Mouse (Mus musculus): ENCODE measurements around the gene Gm16867. TPM values are rescaled to one million over a fixed set of nuclear protein-coding genes. Genes with fewer than 3 reads are reported as not detected.
"Not testable (repeated sequence)": the region's sequence is repeated elsewhere in the genome, so short reads cannot be mapped to it uniquely, and the experiment has no call there.

Gm16867 gene
- total RNA-seq (2021): 1 to 10 TPM; 1.8 to 4.1 TPM
- polyA plus RNA-seq (2012; rRNA removed): 2.2 and 3.5 TPM in 2 replicates
- long read RNA-seq, partial matches to known transcripts: 0 of 3 reads
- long read RNA-seq, other reads (novel, unspliced or antisense): 3 of 3 reads

DNA sequence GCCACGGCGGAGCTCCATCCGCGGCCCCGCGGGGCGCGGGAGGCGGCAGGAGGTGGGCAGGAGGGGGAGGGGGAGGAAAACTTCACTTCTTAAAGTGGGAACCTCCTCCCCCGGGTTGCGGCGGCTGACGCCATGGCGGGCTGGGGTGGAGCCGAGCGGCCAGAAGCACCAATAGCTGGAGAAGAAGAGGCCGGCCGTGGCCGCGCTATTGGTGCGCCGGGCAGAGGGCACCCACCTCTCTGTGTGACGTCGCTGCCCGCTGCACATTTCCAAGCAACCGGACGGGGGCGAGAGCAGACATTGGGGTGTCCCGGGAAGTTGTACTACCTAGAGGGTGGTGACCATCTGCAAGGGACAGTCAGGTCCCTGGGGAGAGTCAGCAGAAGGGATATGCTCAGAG, at the start of gene Gm16867:
TSS of gene Gm16867 (minus strand) at position 189 of the 400 bp plus-strand sequence.
- H3K27ac ChIP-seq; H3K27me3 ChIP-seq (ENCODE audit: control insufficient read depth, insufficient read depth, low read length); H3K36me3 ChIP-seq (ENCODE audit: control insufficient read depth, insufficient read depth, low read length); H3K4me1 ChIP-seq (ENCODE audit: control insufficient read depth, insufficient read depth, low read length); H3K79me2 ChIP-seq (replicated peaks; ENCODE audit: control insufficient read depth, insufficient read depth, low read length); H3K9ac ChIP-seq (ENCODE audit: low read depth, low read length); DNase-seq; intact Hi-C loops (cut with DNase I); H3K4me3 ChIP-seq: not testable (repeated sequence)
- WGBS: no CpG with 5 or more reads among the region's 29 CpGs

GRCm38 (mm10) chr14:69547310-69547709, 44.1 kb upstream of the Gm16867 start:
- H3K4me1 ChIP-seq (ENCODE audit: control insufficient read depth, insufficient read depth, low read length); H3K36me3 ChIP-seq (ENCODE audit: control insufficient read depth, insufficient read depth, low read length); H3K9ac ChIP-seq (ENCODE audit: low read depth, low read length); H3K79me2 ChIP-seq (replicated peaks; ENCODE audit: control insufficient read depth, insufficient read depth, low read length); H3K27ac ChIP-seq; H3K4me3 ChIP-seq; intact Hi-C loops (cut with DNase I); H3K27me3 ChIP-seq (ENCODE audit: control insufficient read depth, insufficient read depth, low read length); DNase-seq: not testable (repeated sequence)
- no CpG with 5 or more reads among the region's 4 CpGs for WGBS

DNA sequence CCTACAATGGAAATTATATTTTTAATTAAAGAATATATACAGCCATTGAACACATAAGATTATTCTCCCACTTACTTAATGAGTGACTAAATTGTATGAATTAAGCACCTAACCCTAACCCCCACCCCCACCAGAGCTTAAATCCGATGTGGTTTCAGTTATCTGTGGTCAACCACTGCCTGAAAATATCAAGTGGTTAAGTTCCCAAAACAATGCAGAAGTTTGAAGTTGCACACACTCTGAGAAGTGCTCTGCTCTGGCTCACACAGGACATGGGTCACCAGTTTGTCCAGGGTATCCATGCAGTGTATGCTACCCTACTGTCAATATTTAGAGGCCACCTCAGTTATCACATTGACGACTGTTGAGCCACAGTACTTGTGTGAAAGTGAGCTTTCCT, 41.9 kb upstream of the Gm16867 start:
- DNase-seq; H3K9ac ChIP-seq (ENCODE audit: low read depth, low read length); H3K4me1 ChIP-seq (ENCODE audit: control insufficient read depth, insufficient read depth, low read length); H3K27me3 ChIP-seq (ENCODE audit: control insufficient read depth, insufficient read depth, low read length); H3K79me2 ChIP-seq (replicated peaks; ENCODE audit: control insufficient read depth, insufficient read depth, low read length); H3K27ac ChIP-seq; H3K4me3 ChIP-seq; intact Hi-C loops (cut with DNase I); H3K36me3 ChIP-seq (ENCODE audit: control insufficient read depth, insufficient read depth, low read length): not testable (repeated sequence)
- no CpG with 5 or more reads among the region's 2 CpGs for WGBS

- H3K27me3 ChIP-seq (ENCODE audit: control insufficient read depth, insufficient read depth, low read length); H3K9ac ChIP-seq (ENCODE audit: low read depth, low read length); H3K4me3 ChIP-seq; H3K36me3 ChIP-seq (ENCODE audit: control insufficient read depth, insufficient read depth, low read length); intact Hi-C loops (cut with DNase I); H3K79me2 ChIP-seq (replicated peaks; ENCODE audit: control insufficient read depth, insufficient read depth, low read length); H3K27ac ChIP-seq; DNase-seq; H3K4me1 ChIP-seq (ENCODE audit: control insufficient read depth, insufficient read depth, low read length): not testable (repeated sequence)
- no CpG with 5 or more reads among the region's 7 CpGs for WGBS
Observed at GRCm38 (mm10) chr14:69544033-69544432, 40.9 kb upstream of the Gm16867 start.

- intact Hi-C loops (cut with DNase I); H3K4me3 ChIP-seq; DNase-seq; H3K4me1 ChIP-seq (ENCODE audit: control insufficient read depth, insufficient read depth, low read length); H3K36me3 ChIP-seq (ENCODE audit: control insufficient read depth, insufficient read depth, low read length); H3K9ac ChIP-seq (ENCODE audit: low read depth, low read length); H3K79me2 ChIP-seq (replicated peaks; ENCODE audit: control insufficient read depth, insufficient read depth, low read length); H3K27me3 ChIP-seq (ENCODE audit: control insufficient read depth, insufficient read depth, low read length); H3K27ac ChIP-seq: not testable (repeated sequence)
- no CpG with 5 or more reads among the region's 7 CpGs for WGBS
Observed at GRCm38 (mm10) chr14:69542695-69543094, 39.5 kb upstream of the Gm16867 start.

DNA sequence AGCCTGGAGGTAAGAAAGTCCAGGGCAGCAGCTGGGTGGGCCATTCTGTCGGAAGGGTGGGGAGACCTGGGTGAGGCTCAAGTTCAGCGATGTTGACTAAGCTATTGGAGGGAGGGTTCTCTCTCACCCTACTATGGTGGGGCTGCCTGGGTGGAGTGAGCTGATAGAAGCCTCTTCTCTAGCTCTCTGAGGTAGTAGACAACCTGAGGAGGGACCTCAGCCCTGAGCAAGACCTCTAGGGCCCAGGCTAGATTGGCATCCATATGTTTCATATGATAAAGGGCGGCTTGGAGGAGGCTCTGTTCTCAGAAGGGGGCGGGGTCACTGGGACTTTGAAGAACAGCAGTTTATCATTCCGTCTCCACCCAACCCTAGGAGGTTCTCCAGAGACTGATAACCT, 37.0 kb upstream of the Gm16867 start:
- H3K9ac ChIP-seq (ENCODE audit: low read depth, low read length); DNase-seq; intact Hi-C loops (cut with DNase I); H3K79me2 ChIP-seq (replicated peaks; ENCODE audit: control insufficient read depth, insufficient read depth, low read length); H3K4me3 ChIP-seq; H3K4me1 ChIP-seq (ENCODE audit: control insufficient read depth, insufficient read depth, low read length); H3K27me3 ChIP-seq (ENCODE audit: control insufficient read depth, insufficient read depth, low read length); H3K36me3 ChIP-seq (ENCODE audit: control insufficient read depth, insufficient read depth, low read length); H3K27ac ChIP-seq: not testable (repeated sequence)
- no CpG with 5 or more reads among the region's 5 CpGs for WGBS

DNA sequence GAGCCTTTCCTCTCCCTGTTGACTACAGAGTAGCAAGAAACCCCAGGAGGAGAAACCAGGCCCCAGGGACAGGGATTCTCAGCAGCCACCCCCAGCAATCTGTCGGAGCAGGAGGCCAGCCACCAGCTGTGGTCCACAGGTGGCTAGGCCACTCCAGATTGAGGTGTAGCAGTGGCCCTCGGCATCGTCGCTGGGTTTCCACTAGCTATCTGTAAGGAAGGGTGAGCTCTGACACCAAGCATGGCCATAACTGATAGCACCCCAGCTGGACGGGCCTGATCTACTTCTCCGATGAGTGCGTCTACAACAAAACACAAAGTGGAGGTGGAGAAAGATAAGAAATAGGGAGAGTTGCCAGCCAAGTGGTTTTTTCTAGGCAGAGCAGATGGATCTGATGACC, 33.4 kb upstream of the Gm16867 start:
- WGBS: no CpG with 5 or more reads among the region's 7 CpGs
- intact Hi-C loops (cut with DNase I); H3K4me1 ChIP-seq (ENCODE audit: control insufficient read depth, insufficient read depth, low read length); H3K79me2 ChIP-seq (replicated peaks; ENCODE audit: control insufficient read depth, insufficient read depth, low read length); DNase-seq; H3K27me3 ChIP-seq (ENCODE audit: control insufficient read depth, insufficient read depth, low read length); H3K4me3 ChIP-seq; H3K27ac ChIP-seq; H3K36me3 ChIP-seq (ENCODE audit: control insufficient read depth, insufficient read depth, low read length); H3K9ac ChIP-seq (ENCODE audit: low read depth, low read length): not testable (repeated sequence)

GRCm38 (mm10) chr14:69526202-69526601, 23.0 kb upstream of the Gm16867 start:
- WGBS: no CpG with 5 or more reads among the region's 1 CpGs
- H3K36me3 ChIP-seq (ENCODE audit: control insufficient read depth, insufficient read depth, low read length); H3K27ac ChIP-seq; DNase-seq; H3K4me1 ChIP-seq (ENCODE audit: control insufficient read depth, insufficient read depth, low read length); intact Hi-C loops (cut with DNase I); H3K79me2 ChIP-seq (replicated peaks; ENCODE audit: control insufficient read depth, insufficient read depth, low read length); H3K27me3 ChIP-seq (ENCODE audit: control insufficient read depth, insufficient read depth, low read length); H3K4me3 ChIP-seq; H3K9ac ChIP-seq (ENCODE audit: low read depth, low read length): not testable (repeated sequence)

DNA sequence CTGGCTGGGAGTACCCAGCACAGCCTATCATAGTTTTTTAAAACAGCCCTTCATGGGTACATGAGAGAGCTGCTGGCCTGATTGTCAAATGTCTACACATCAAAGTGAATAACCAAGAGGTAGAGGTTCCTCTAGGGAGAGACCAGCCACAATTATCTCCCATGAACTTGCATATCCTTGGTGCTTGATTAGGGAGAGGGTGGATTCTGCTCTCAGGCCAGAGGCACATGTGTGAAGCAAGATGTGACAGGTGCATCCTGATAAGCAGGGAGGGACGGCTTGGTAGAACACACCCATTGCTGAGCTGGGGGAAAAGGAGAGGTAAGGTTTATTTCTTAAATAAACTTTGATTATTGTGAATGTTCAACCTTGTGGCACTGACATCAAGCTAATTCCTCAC, 19.8 kb upstream of the Gm16867 start:
- DNase-seq; H3K36me3 ChIP-seq (ENCODE audit: control insufficient read depth, insufficient read depth, low read length); intact Hi-C loops (cut with DNase I); H3K27me3 ChIP-seq (ENCODE audit: control insufficient read depth, insufficient read depth, low read length); H3K9ac ChIP-seq (ENCODE audit: low read depth, low read length); H3K4me1 ChIP-seq (ENCODE audit: control insufficient read depth, insufficient read depth, low read length); H3K79me2 ChIP-seq (replicated peaks; ENCODE audit: control insufficient read depth, insufficient read depth, low read length); H3K27ac ChIP-seq; H3K4me3 ChIP-seq: not testable (repeated sequence)
- WGBS: no CpG with 5 or more reads among the region's 1 CpGs

DNA sequence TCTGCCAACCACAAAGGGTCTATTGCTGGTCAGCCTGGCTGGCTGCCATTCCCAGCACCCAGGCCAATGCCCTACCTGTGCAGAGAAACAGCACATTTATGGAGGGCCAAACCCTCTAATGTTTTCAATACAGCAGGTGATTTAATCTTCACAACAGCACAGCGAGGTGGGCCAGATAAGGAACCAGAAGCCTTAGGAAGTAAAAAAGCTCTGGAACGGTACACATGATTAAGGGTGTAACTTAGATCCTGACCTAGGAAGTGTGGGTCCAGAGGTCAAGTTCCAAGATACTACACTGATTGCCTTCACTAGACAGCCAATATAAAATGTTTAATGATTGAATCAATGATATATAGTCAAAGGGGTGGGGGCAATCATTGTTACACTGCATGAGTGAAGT, 17.6 kb upstream of the Gm16867 start:
- H3K27ac ChIP-seq; H3K79me2 ChIP-seq (replicated peaks; ENCODE audit: control insufficient read depth, insufficient read depth, low read length); H3K27me3 ChIP-seq (ENCODE audit: control insufficient read depth, insufficient read depth, low read length); DNase-seq; H3K9ac ChIP-seq (ENCODE audit: low read depth, low read length); intact Hi-C loops (cut with DNase I); H3K36me3 ChIP-seq (ENCODE audit: control insufficient read depth, insufficient read depth, low read length); H3K4me1 ChIP-seq (ENCODE audit: control insufficient read depth, insufficient read depth, low read length); H3K4me3 ChIP-seq: not testable (repeated sequence)
- no CpG with 5 or more reads among the region's 2 CpGs for WGBS

Data from heart, adult 2 months (tissue).